Mouse (Mus musculus): ENCODE results near the gene Msx1. TPM values are rescaled to one million over a fixed set of nuclear protein-coding genes. Genes with fewer than 3 reads are reported as not detected.

Msx1 gene
- polyA plus RNA-seq, 1 experiment: 0.72 TPM

- Histone ChIP-seq H3K4me1 (ENCODE audit: control insufficient read depth, insufficient read depth, low read length) (no peaks in the 10 kb centered on the region), H3K4me3 (ENCODE audit: low read depth, low read length) (no peak overlapping the region), H3K9ac (ENCODE audit: low read depth, poor library complexity, severe bottlenecking) (no peak overlapping the region), H3K27ac (ENCODE audit: insufficient read depth, low read length) (no peak overlapping the region), H3K36me3 (ENCODE audit: control insufficient read depth, insufficient read depth, low read length, poor library complexity, severe bottlenecking) (no peaks in the 10 kb centered on the region), H3K9me3 (replicated peaks; ENCODE audit: control insufficient read depth, insufficient read depth, low read length, poor library complexity, severe bottlenecking) (no peaks in the 10 kb centered on the region), H3K27me3 (ENCODE audit: control insufficient read depth, insufficient read depth, low read length, poor library complexity, severe bottlenecking) (peaks cover 55% of the 10 kb centered on the region)
- TF ChIP-seq CTCF (IDR thresholded peaks at IDR 0.05; ENCODE audit: low read depth, low read length) (no peak), EP300 (IDR thresholded peaks at IDR 0.05; ENCODE audit: insufficient read depth, low read depth, low read length) (no peak), POLR2A (IDR thresholded peaks at IDR 0.05; ENCODE audit: insufficient read depth, low read length) (no peak)
Observed at GRCm38 (mm10) chr5:37825111-37825600, 773 bp upstream of the Msx1 start.

DNA sequence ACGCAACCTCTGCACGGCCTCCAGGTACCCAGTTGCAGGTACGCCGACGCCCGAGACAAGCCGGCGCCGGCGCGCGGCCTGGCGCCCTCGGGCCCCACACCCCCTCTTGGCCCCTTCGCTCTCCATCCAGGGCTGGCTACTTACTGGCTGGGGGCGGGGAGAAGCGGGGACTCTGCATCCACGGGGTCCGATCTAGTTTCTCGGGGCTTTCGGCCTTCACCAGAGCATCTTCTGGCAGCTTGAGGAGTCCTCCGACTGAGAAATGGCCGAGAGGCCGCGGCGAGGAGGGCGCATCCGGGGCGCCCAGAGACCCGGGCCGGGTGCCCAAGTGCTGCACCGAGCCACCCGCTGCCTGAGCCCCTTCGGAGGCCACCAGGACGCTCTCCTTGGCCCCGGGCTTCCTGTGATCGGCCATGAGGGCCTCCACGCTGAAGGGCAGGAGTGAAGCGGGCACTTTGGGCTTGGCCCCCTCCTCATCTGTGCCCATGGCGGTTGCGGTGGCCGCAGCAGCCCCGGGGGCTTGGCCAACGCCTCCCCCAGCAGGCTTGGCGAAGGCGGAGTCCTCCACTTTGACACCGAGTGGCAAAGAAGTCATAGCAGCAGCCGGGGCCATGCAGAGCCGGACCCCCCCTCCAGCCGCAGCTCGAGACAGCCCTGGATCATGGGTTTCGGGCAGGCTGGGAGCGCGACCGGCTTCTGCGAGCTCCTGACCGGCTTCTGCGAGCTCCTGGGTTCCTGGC is 492 bp downstream of the Msx1 start:
- no peaks in the 10 kb centered on the region for H3K36me3 ChIP-seq (ENCODE audit: control insufficient read depth, insufficient read depth, low read length, poor library complexity, severe bottlenecking)
- no peaks in the 10 kb centered on the region for H3K9me3 ChIP-seq (replicated peaks; ENCODE audit: control insufficient read depth, insufficient read depth, low read length, poor library complexity, severe bottlenecking)
- peak overlapping the region; percentile 56 for H3K4me3 ChIP-seq (ENCODE audit: low read depth, low read length)
- no peak for TF ChIP-seq POLR2A (IDR thresholded peaks at IDR 0.05; ENCODE audit: insufficient read depth, low read length)
- H3K9ac ChIP-seq (ENCODE audit: low read depth, poor library complexity, severe bottlenecking): peak overlapping the region; percentile 22
- no peak overlapping the region for H3K27ac ChIP-seq (ENCODE audit: insufficient read depth, low read length)
- no peaks in the 10 kb centered on the region for H3K4me1 ChIP-seq (ENCODE audit: control insufficient read depth, insufficient read depth, low read length)
- peaks cover 64% of the 10 kb centered on the region for H3K27me3 ChIP-seq (ENCODE audit: control insufficient read depth, insufficient read depth, low read length, poor library complexity, severe bottlenecking)

DNA sequence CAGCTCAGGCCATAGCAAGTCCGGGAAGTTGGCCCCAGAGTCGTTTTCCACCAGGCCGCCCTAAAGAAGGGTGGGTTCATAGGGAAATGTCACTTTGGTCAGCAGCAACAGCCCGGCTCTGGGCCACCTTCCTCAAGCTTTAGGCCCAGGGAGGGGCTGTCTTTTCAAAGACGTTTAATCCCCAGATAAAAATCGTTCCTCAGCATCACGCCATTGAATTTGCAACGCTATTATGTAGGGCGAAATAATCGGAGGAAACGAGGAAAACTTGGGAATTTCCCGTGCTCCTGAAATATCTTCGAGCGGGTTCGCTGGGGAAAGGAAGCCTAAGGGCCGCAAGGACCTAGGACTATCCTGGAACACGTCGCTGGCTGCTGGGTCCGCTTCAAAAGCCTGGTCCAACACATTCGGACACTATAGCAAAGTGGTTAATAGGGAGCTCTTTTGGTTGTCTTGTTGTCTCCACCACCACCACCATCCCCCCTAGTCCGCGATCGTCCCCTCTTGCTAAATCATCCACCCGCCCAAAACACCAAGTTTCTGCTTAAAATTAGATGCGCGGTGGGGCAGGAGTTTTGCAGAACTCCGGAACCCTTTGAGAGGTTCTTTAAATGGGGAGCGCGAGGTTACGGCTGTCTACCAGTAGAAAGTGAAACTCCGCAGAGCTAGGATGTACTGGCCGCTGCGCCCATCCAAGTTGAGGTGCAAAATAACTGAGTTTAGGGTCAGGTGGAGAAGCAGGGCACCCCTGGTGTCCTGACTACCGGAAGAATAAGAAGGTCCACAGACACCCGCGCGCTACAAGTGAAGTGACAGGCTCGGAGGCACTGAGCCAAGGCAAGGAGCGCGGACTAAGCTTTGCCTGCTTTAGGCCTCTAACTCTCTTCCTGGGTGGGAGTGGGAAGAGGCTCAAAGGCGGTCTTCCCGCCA is 1.3 kb downstream of the Msx1 start:
- H3K4me1 ChIP-seq (ENCODE audit: control insufficient read depth, insufficient read depth, low read length): no peaks in the 10 kb centered on the region
- TF ChIP-seq CTCF (IDR thresholded peaks at IDR 0.05; ENCODE audit: low read depth, low read length) (no peak), POLR2A (IDR thresholded peaks at IDR 0.05; ENCODE audit: insufficient read depth, low read length) (no peak), EP300 (IDR thresholded peaks at IDR 0.05; ENCODE audit: insufficient read depth, low read depth, low read length) (no peak)

GRCm38 (mm10) chr5:37822116-37822707 is 2.2 kb downstream of the Msx1 start:
- Histone ChIP-seq H3K4me3 (ENCODE audit: low read depth, low read length) (no peak overlapping the region), H3K4me1 (ENCODE audit: control insufficient read depth, insufficient read depth, low read length) (no peaks in the 10 kb centered on the region), H3K36me3 (ENCODE audit: control insufficient read depth, insufficient read depth, low read length, poor library complexity, severe bottlenecking) (no peaks in the 10 kb centered on the region), H3K27me3 (ENCODE audit: control insufficient read depth, insufficient read depth, low read length, poor library complexity, severe bottlenecking) (peaks cover 65% of the 10 kb centered on the region), H3K9ac (ENCODE audit: low read depth, poor library complexity, severe bottlenecking) (no peak overlapping the region), H3K27ac (ENCODE audit: insufficient read depth, low read length) (no peak overlapping the region), H3K9me3 (replicated peaks; ENCODE audit: control insufficient read depth, insufficient read depth, low read length, poor library complexity, severe bottlenecking) (no peaks in the 10 kb centered on the region)
- no peak for TF ChIP-seq EP300 (IDR thresholded peaks at IDR 0.05; ENCODE audit: insufficient read depth, low read depth, low read length)
- TF ChIP-seq POLR2A (IDR thresholded peaks at IDR 0.05; ENCODE audit: insufficient read depth, low read length): no peak
- no peak for TF ChIP-seq CTCF (IDR thresholded peaks at IDR 0.05; ENCODE audit: low read depth, low read length)

More for the DNA sequence above, 1.3 kb downstream of the Msx1 start:
- Histone ChIP-seq H3K36me3 (ENCODE audit: control insufficient read depth, insufficient read depth, low read length, poor library complexity, severe bottlenecking) (no peaks in the 10 kb centered on the region), H3K4me3 (ENCODE audit: low read depth, low read length) (peak overlapping the region; percentile 56), H3K9me3 (replicated peaks; ENCODE audit: control insufficient read depth, insufficient read depth, low read length, poor library complexity, severe bottlenecking) (no peaks in the 10 kb centered on the region), H3K9ac (ENCODE audit: low read depth, poor library complexity, severe bottlenecking) (peak overlapping the region; percentile 22), H3K27me3 (ENCODE audit: control insufficient read depth, insufficient read depth, low read length, poor library complexity, severe bottlenecking) (peaks cover 66% of the 10 kb centered on the region), H3K27ac (ENCODE audit: insufficient read depth, low read length) (no peak overlapping the region)

GRCm38 (mm10) chr5:37821111-37821601 is 3.2 kb downstream of the Msx1 start:
- no peaks in the 10 kb centered on the region for H3K4me1 ChIP-seq (ENCODE audit: control insufficient read depth, insufficient read depth, low read length)
- no peak for TF ChIP-seq POLR2A (IDR thresholded peaks at IDR 0.05; ENCODE audit: insufficient read depth, low read length)
- TF ChIP-seq EP300 (IDR thresholded peaks at IDR 0.05; ENCODE audit: insufficient read depth, low read depth, low read length): no peak
- TF ChIP-seq CTCF (IDR thresholded peaks at IDR 0.05; ENCODE audit: low read depth, low read length): no peak
- H3K27ac ChIP-seq (ENCODE audit: insufficient read depth, low read length): no peak overlapping the region
- no peaks in the 10 kb centered on the region for H3K36me3 ChIP-seq (ENCODE audit: control insufficient read depth, insufficient read depth, low read length, poor library complexity, severe bottlenecking)
- H3K9ac ChIP-seq (ENCODE audit: low read depth, poor library complexity, severe bottlenecking): no peak overlapping the region
- H3K9me3 ChIP-seq (replicated peaks; ENCODE audit: control insufficient read depth, insufficient read depth, low read length, poor library complexity, severe bottlenecking): no peaks in the 10 kb centered on the region
- peaks cover 58% of the 10 kb centered on the region for H3K27me3 ChIP-seq (ENCODE audit: control insufficient read depth, insufficient read depth, low read length, poor library complexity, severe bottlenecking)
- H3K4me3 ChIP-seq (ENCODE audit: low read depth, low read length): peak overlapping the region; percentile 28
